Mouse (Mus musculus): ENCODE results near the gene Gucd1.

Gene Gucd1

GRCm38 (mm10) chr10:75324391-75324790, 193.4 kb downstream of the Gucd1 start:
- no peak for DNase-seq (ENCODE audit: low read depth, low spot score)

- no peak for DNase-seq (ENCODE audit: low read depth, low spot score)
These were observed 193.8 kb downstream of the Gucd1 start for GRCm38 (mm10) chr10:75323986-75324385.

GRCm38 (mm10) chr10:75322966-75323365, 194.8 kb downstream of the Gucd1 start:
- DNase-seq (ENCODE audit: low read depth, low spot score): no peak

- DNase-seq (ENCODE audit: low read depth, low spot score): no peak
These were observed 197.5 kb downstream of the Gucd1 start for GRCm38 (mm10) chr10:75320321-75320720.

GRCm38 (mm10) chr10:75318206-75318605, 199.6 kb downstream of the Gucd1 start:
- DNase-seq (ENCODE audit: low read depth, low spot score): no peak

GRCm38 (mm10) chr10:75316908-75317761, 200.6 kb downstream of the Gucd1 start:
- peak; percentile 69 for DNase-seq (ENCODE audit: low read depth, low spot score)

GRCm38 (mm10) chr10:75316872-75316907, 201.1 kb downstream of the Gucd1 start, which contains the start of gene Adora2a:
Gene Adora2a (plus strand): TSS chr10:75316877.
- DNase-seq (ENCODE audit: low read depth, low spot score): no peak

GRCm38 (mm10) chr10:75316472-75316871, 201.3 kb downstream of the Gucd1 start:
- peak; percentile 20 for DNase-seq (ENCODE audit: low read depth, low spot score)

- no peak for DNase-seq (ENCODE audit: low read depth, low spot score)
These were observed 202.0 kb downstream of the Gucd1 start for GRCm38 (mm10) chr10:75315756-75316155.

GRCm38 (mm10) chr10:75314190-75314980, 203.4 kb downstream of the Gucd1 start:
- DNase-seq (ENCODE audit: low read depth, low spot score): peak; percentile 26

GRCm38 (mm10) chr10:75312361-75312760, 205.4 kb downstream of the Gucd1 start:
- DNase-seq (ENCODE audit: low read depth, low spot score): no peak

GRCm38 (mm10) chr10:75307130-75307529, 210.6 kb downstream of the Gucd1 start:
- no peak for DNase-seq (ENCODE audit: low read depth, low spot score)

GRCm38 (mm10) chr10:75304413-75304812, 213.4 kb downstream of the Gucd1 start:
- DNase-seq (ENCODE audit: low read depth, low spot score): no peak

GRCm38 (mm10) chr10:75304049-75304405, 213.7 kb downstream of the Gucd1 start:
- DNase-seq (ENCODE audit: low read depth, low spot score): no peak

GRCm38 (mm10) chr10:75303324-75304048, 214.3 kb downstream of the Gucd1 start:
- no peak for DNase-seq (ENCODE audit: low read depth, low spot score)

GRCm38 (mm10) chr10:75302536-75302935, 215.2 kb downstream of the Gucd1 start:
- DNase-seq (ENCODE audit: low read depth, low spot score): no peak

GRCm38 (mm10) chr10:75301937-75302336, 215.8 kb downstream of the Gucd1 start:
- DNase-seq (ENCODE audit: low read depth, low spot score): no peak

GRCm38 (mm10) chr10:75301195-75301806, 216.5 kb downstream of the Gucd1 start:
- no peak for DNase-seq (ENCODE audit: low read depth, low spot score)
